Mouse (Mus musculus): Measurements from ENCODE around the gene Olfr329-ps. TPM values are rescaled to one million over a fixed set of nuclear protein-coding genes. Genes with fewer than 3 reads are reported as not detected.
"Not testable (repeated sequence)": the region's sequence is repeated elsewhere in the genome, so short reads cannot be mapped to it uniquely, and the experiment has no call there.

The Olfr329-ps gene
- 0.12 TPM in 1 of 2 replicates, not detected in the other for polyA plus RNA-seq (2014; fragmentation: Nextera tagmentation; extraction: Ambion mirVana)

GRCm38 (mm10) chr11:58546322-58546721, at the start of gene Olfr329-ps:
Olfr329-ps (minus strand) TSS chr11:58546422.
- no peaks in the 10 kb centered on the region for H3K9me3 ChIP-seq (ENCODE audit: control insufficient read depth, low read length)
- no peak within 1 kb of the TSS for H3K27ac ChIP-seq
- no peaks in the 10 kb centered on the region for H3K36me3 ChIP-seq (replicated peaks; ENCODE audit: control insufficient read depth, insufficient read depth)
- ATAC-seq (ENCODE audit: low FRiP score): no peak
- H3K27me3 ChIP-seq (ENCODE audit: control insufficient read depth, insufficient read depth, low read length): no peaks in the 10 kb centered on the region
- no peak within 1 kb of the TSS for H3K4me2 ChIP-seq (replicated peaks)
- no peak within 1 kb of the TSS for H3K9ac ChIP-seq
- 81% methylated on average over 5 of the region's 5 CpGs for WGBS
- H3K4me1 ChIP-seq (replicated peaks; ENCODE audit: control insufficient read depth, insufficient read depth, low read length): no peaks in the 10 kb centered on the region
- DNase-seq (ENCODE audit: low spot score): no peak
- no peak within 1 kb of the TSS for H3K4me3 ChIP-seq (replicated peaks; ENCODE audit: low read length)

- no peak within 1 kb of the TSS for H3K27ac ChIP-seq
- no peaks in the 10 kb centered on the region for H3K9me3 ChIP-seq (ENCODE audit: control insufficient read depth, low read length)
- no peaks in the 10 kb centered on the region for H3K36me3 ChIP-seq (replicated peaks; ENCODE audit: control insufficient read depth, insufficient read depth)
- H3K4me2 ChIP-seq (replicated peaks): no peak within 1 kb of the TSS
- WGBS: 83% methylated on average over 6 of the region's 6 CpGs
- H3K27me3 ChIP-seq (ENCODE audit: control insufficient read depth, insufficient read depth, low read length): no peaks in the 10 kb centered on the region
- DNase-seq (ENCODE audit: low spot score): no peak
- ATAC-seq (ENCODE audit: low FRiP score): no peak
- H3K4me3 ChIP-seq (replicated peaks; ENCODE audit: low read length): no peak within 1 kb of the TSS
- H3K9ac ChIP-seq: no peak within 1 kb of the TSS
- no peaks in the 10 kb centered on the region for H3K4me1 ChIP-seq (replicated peaks; ENCODE audit: control insufficient read depth, insufficient read depth, low read length)
These were observed 48.6 kb upstream of the Olfr329-ps start, which contains the start of gene Olfr324 for GRCm38 (mm10) chr11:58594814-58595213. Olfr324 (plus strand) TSS chr11:58595114.

- Histone ChIP-seq H3K27ac (no peak overlapping the region), H3K9me3 (ENCODE audit: control insufficient read depth, low read length) (no peaks in the 10 kb centered on the region)
- DNase-seq (ENCODE audit: low spot score): no peak
These were observed 42.5 kb upstream of the Olfr329-ps start for GRCm38 (mm10) chr11:58588620-58589250.

GRCm38 (mm10) chr11:58587898-58588348, 41.7 kb upstream of the Olfr329-ps start:
- DNase-seq (ENCODE audit: low spot score) (peak; percentile 52), ATAC-seq (ENCODE audit: low FRiP score) (no peak)
- Histone ChIP-seq H3K36me3 (replicated peaks; ENCODE audit: control insufficient read depth, insufficient read depth) (no peaks in the 10 kb centered on the region), H3K4me2 (replicated peaks) (no peak overlapping the region), H3K9me3 (ENCODE audit: control insufficient read depth, low read length) (no peaks in the 10 kb centered on the region), H3K27ac (no peak overlapping the region), H3K27me3 (ENCODE audit: control insufficient read depth, insufficient read depth, low read length) (no peaks in the 10 kb centered on the region), H3K4me3 (replicated peaks; ENCODE audit: low read length) (no peak overlapping the region), H3K4me1 (replicated peaks; ENCODE audit: control insufficient read depth, insufficient read depth, low read length) (no peaks in the 10 kb centered on the region), H3K9ac (no peak overlapping the region)
- 70% methylated on average over 7 of the region's 7 CpGs for WGBS

More at GRCm38 (mm10) chr11:58588620-58589250, 42.5 kb upstream of the Olfr329-ps start:
- Histone ChIP-seq H3K4me2 (replicated peaks) (no peak overlapping the region), H3K36me3 (replicated peaks; ENCODE audit: control insufficient read depth, insufficient read depth) (no peaks in the 10 kb centered on the region), H3K4me3 (replicated peaks; ENCODE audit: low read length) (no peak overlapping the region), H3K27me3 (ENCODE audit: control insufficient read depth, insufficient read depth, low read length) (no peaks in the 10 kb centered on the region), H3K4me1 (replicated peaks; ENCODE audit: control insufficient read depth, insufficient read depth, low read length) (no peaks in the 10 kb centered on the region), H3K9ac (no peak overlapping the region)
- WGBS: 47% methylated on average over 3 of the region's 3 CpGs
- no peak for ATAC-seq (ENCODE audit: low FRiP score)

- 73% methylated on average over 8 of the region's 8 CpGs for WGBS
These were observed 32.4 kb upstream of the Olfr329-ps start for GRCm38 (mm10) chr11:58578636-58579035.

GRCm38 (mm10) chr11:58577430-58577829, 31.2 kb upstream of the Olfr329-ps start, which contains the start of gene Olfr325:
Olfr325 (plus strand) TSS chr11:58577730.
- ATAC-seq (ENCODE audit: low FRiP score): no peak
- H3K27ac ChIP-seq: no peak within 1 kb of the TSS
- no peak within 1 kb of the TSS for H3K9ac ChIP-seq
- no peaks in the 10 kb centered on the region for H3K9me3 ChIP-seq (ENCODE audit: control insufficient read depth, low read length)
- no peaks in the 10 kb centered on the region for H3K4me1 ChIP-seq (replicated peaks; ENCODE audit: control insufficient read depth, insufficient read depth, low read length)
- 85% methylated on average over 1 of the region's 1 CpGs for WGBS
- no peak within 1 kb of the TSS for H3K4me3 ChIP-seq (replicated peaks; ENCODE audit: low read length)
- H3K27me3 ChIP-seq (ENCODE audit: control insufficient read depth, insufficient read depth, low read length): no peaks in the 10 kb centered on the region
- H3K36me3 ChIP-seq (replicated peaks; ENCODE audit: control insufficient read depth, insufficient read depth): no peaks in the 10 kb centered on the region
- DNase-seq (ENCODE audit: low spot score): no peak
- H3K4me2 ChIP-seq (replicated peaks): no peak within 1 kb of the TSS

More at GRCm38 (mm10) chr11:58578636-58579035, 32.4 kb upstream of the Olfr329-ps start:
- H3K27ac ChIP-seq: no peak overlapping the region
- H3K4me2 ChIP-seq (replicated peaks): no peak overlapping the region
- no peaks in the 10 kb centered on the region for H3K4me1 ChIP-seq (replicated peaks; ENCODE audit: control insufficient read depth, insufficient read depth, low read length)
- DNase-seq (ENCODE audit: low spot score): no peak
- H3K36me3 ChIP-seq (replicated peaks; ENCODE audit: control insufficient read depth, insufficient read depth): no peaks in the 10 kb centered on the region
- ATAC-seq (ENCODE audit: low FRiP score): no peak
- H3K9me3 ChIP-seq (ENCODE audit: control insufficient read depth, low read length): no peaks in the 10 kb centered on the region
- no peak overlapping the region for H3K9ac ChIP-seq
- H3K27me3 ChIP-seq (ENCODE audit: control insufficient read depth, insufficient read depth, low read length): no peaks in the 10 kb centered on the region
- H3K4me3 ChIP-seq (replicated peaks; ENCODE audit: low read length): no peak overlapping the region

GRCm38 (mm10) chr11:58570405-58570804, 24.2 kb upstream of the Olfr329-ps start, which contains the start of gene Olfr224:
Olfr224 (minus strand) TSS chr11:58570553.
- no peak within 1 kb of the TSS for H3K27ac ChIP-seq
- no peaks in the 10 kb centered on the region for H3K9me3 ChIP-seq (ENCODE audit: control insufficient read depth, low read length)
- H3K4me2 ChIP-seq (replicated peaks): no peak within 1 kb of the TSS
- H3K9ac ChIP-seq: no peak within 1 kb of the TSS
- no peaks in the 10 kb centered on the region for H3K4me1 ChIP-seq (replicated peaks; ENCODE audit: control insufficient read depth, insufficient read depth, low read length)
- H3K27me3 ChIP-seq (ENCODE audit: control insufficient read depth, insufficient read depth, low read length): no peaks in the 10 kb centered on the region
- DNase-seq (ENCODE audit: low spot score): no peak
- no peak for ATAC-seq (ENCODE audit: low FRiP score)
- H3K36me3 ChIP-seq (replicated peaks; ENCODE audit: control insufficient read depth, insufficient read depth): no peaks in the 10 kb centered on the region
- 81% methylated on average over 5 of the region's 5 CpGs for WGBS
- H3K4me3 ChIP-seq (replicated peaks; ENCODE audit: low read length): no peak within 1 kb of the TSS

GRCm38 (mm10) chr11:58555536-58555935, 9.3 kb upstream of the Olfr329-ps start, which contains the start of gene Olfr328:
Olfr328 (minus strand) TSS chr11:58555636.
- H3K4me2 ChIP-seq (replicated peaks): no peak within 1 kb of the TSS
- WGBS: 88% methylated on average over 1 of the region's 1 CpGs

GRCm38 (mm10) chr11:58534736-58535135, 11.5 kb downstream of the Olfr329-ps start, which contains the start of gene Olfr330:
Olfr330 (minus strand) TSS chr11:58534836.
- not testable (repeated sequence) for H3K9me3 ChIP-seq (ENCODE audit: control insufficient read depth, low read length); H3K4me2 ChIP-seq (replicated peaks); H3K9ac ChIP-seq; ATAC-seq (ENCODE audit: low FRiP score); H3K4me3 ChIP-seq (replicated peaks; ENCODE audit: low read length); H3K27me3 ChIP-seq (ENCODE audit: control insufficient read depth, insufficient read depth, low read length); H3K4me1 ChIP-seq (replicated peaks; ENCODE audit: control insufficient read depth, insufficient read depth, low read length); H3K36me3 ChIP-seq (replicated peaks; ENCODE audit: control insufficient read depth, insufficient read depth); H3K27ac ChIP-seq; DNase-seq (ENCODE audit: low spot score)

More at GRCm38 (mm10) chr11:58555536-58555935, 9.3 kb upstream of the Olfr329-ps start, which contains the start of gene Olfr328:
- Histone ChIP-seq H3K9me3 (ENCODE audit: control insufficient read depth, low read length) (no peaks in the 10 kb centered on the region), H3K4me1 (replicated peaks; ENCODE audit: control insufficient read depth, insufficient read depth, low read length) (no peaks in the 10 kb centered on the region), H3K36me3 (replicated peaks; ENCODE audit: control insufficient read depth, insufficient read depth) (no peaks in the 10 kb centered on the region), H3K9ac (no peak within 1 kb of the TSS), H3K4me3 (replicated peaks; ENCODE audit: low read length) (no peak within 1 kb of the TSS), H3K27ac (no peak within 1 kb of the TSS), H3K27me3 (ENCODE audit: control insufficient read depth, insufficient read depth, low read length) (no peaks in the 10 kb centered on the region)
- ATAC-seq (ENCODE audit: low FRiP score) (no peak), DNase-seq (ENCODE audit: low spot score) (no peak)

All from hindbrain, embryonic 14.5 days (tissue).